ENCODE assay signal across 8 mouse cellular contexts in the genomic region with DNA sequence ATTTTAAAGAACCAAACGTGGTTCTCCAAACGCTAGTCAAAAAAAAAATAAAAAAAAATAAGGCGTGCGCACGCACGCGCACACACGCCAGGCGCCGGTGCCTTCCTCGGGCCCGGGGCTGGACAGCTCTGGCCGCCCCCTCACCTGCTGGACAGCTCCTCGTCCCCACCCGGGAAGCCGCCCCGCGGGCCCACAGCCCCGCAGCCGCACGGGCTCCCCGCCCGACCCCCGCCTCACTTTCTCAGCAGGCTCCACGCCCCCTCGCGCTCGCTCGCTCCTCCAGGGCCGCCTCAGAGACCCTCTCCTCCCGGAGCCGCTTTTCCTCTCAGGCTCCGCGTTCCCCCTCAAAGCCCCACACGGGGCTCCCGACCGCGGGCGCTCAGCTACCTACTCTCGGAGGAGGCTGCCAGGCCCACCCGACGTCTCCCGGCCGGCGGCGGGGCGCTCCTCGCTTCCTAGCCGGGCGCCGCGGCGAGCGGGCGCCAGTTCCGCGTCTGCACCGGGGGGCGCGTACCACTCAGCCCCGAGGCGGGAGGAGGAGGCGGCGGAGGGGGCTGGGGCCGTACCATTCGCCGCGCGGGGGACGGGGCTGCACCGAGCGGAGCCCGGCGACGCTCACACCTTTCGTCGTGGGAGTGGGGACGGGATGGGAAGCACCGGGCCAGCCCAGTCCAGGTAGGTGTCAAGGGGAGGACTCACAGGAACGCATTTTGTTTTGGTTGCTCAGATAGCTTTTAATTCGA. TPM values are rescaled to one million over a fixed set of nuclear protein-coding genes. Genes with fewer than 3 reads are reported as not detected.
DNase-seq lines count a peak whose midpoint lies in the region; ATAC-seq lines count a peak whose summit lies in the region.

No protein-coding gene starts in this region.

- WGBS in embryonic facial prominence, embryonic 12.5 days = under 1% methylated on average over 76 of the region's 81 CpGs
- WGBS in heart, embryonic 11.5 days (ENCODE audit: insufficient replicate concordance) = under 1% methylated on average over 81 of the region's 81 CpGs
- under 1% methylated on average over 80 of the region's 81 CpGs for WGBS in liver, embryonic 15.5 days (ENCODE audit: insufficient replicate concordance)
- under 1% methylated on average over 68 of the region's 81 CpGs for WGBS in neural tube, embryonic 11.5 days

- peak overlapping the region; percentile 83 for H3K27ac ChIP-seq in embryonic facial prominence, embryonic 12.5 days
- peak overlapping the region; percentile 29 for H3K27ac ChIP-seq in heart, embryonic 11.5 days (ENCODE audit: low read depth, low read length)
- H3K27ac ChIP-seq in liver, embryonic 15.5 days (replicated peaks) = peak overlapping the region; percentile 88
- peak overlapping the region; percentile 81 for H3K27ac ChIP-seq in neural tube, embryonic 11.5 days (ENCODE audit: low read depth, low read length)

- peak overlapping the region; percentile 84 for H3K4me3 ChIP-seq in embryonic facial prominence, embryonic 12.5 days
- H3K4me3 ChIP-seq in heart, embryonic 11.5 days (ENCODE audit: low read depth, low read length) = peak overlapping the region; percentile 94
- H3K4me3 ChIP-seq in liver, embryonic 15.5 days (replicated peaks) = peak overlapping the region; percentile 87
- peak overlapping the region; percentile 91 for H3K4me3 ChIP-seq in neural tube, embryonic 11.5 days (ENCODE audit: low read depth, low read length)

- H3K36me3 ChIP-seq in embryonic facial prominence, embryonic 12.5 days = 0 out of 2 replicates have a peak, but pooled peaks cover 4% of the 10 kb centered on the region
- 0 out of 2 replicates have a peak, but pooled peaks cover 4% of the 10 kb centered on the region for H3K36me3 ChIP-seq in heart, embryonic 11.5 days (ENCODE audit: control insufficient read depth, insufficient read depth, low read length)
- H3K36me3 ChIP-seq in liver, embryonic 15.5 days (replicated peaks) = peaks cover 6% of the 10 kb centered on the region; the same call in 1 of the 2 replicates
- no peaks in the 10 kb centered on the region for H3K36me3 ChIP-seq in neural tube, embryonic 11.5 days (ENCODE audit: control insufficient read depth, insufficient read depth, low read length)

- peak overlapping the region; percentile 82 for H3K4me2 ChIP-seq in embryonic facial prominence, embryonic 12.5 days (replicated peaks)
- H3K4me2 ChIP-seq in heart, embryonic 11.5 days = peak overlapping the region; percentile 98
- H3K4me2 ChIP-seq in liver, embryonic 15.5 days = peak overlapping the region; percentile 99
- H3K4me2 ChIP-seq in neural tube, embryonic 11.5 days (ENCODE audit: low read depth) = peak overlapping the region; percentile 78

- no peaks in the 10 kb centered on the region; the same call in 1 of the 2 replicates for H3K27me3 ChIP-seq in embryonic facial prominence, embryonic 12.5 days
- no peaks in the 10 kb centered on the region for H3K27me3 ChIP-seq in heart, embryonic 11.5 days (ENCODE audit: control insufficient read depth, insufficient read depth, low read length)
- peaks cover 6% of the 10 kb centered on the region; the same call in 1 of the 2 replicates for H3K27me3 ChIP-seq in liver, embryonic 15.5 days
- no peaks in the 10 kb centered on the region for H3K27me3 ChIP-seq in neural tube, embryonic 11.5 days (ENCODE audit: control insufficient read depth, insufficient read depth, low read length)

- DNase-seq in 3T3-L1 (ENCODE audit: low read depth, low spot score) = peak; percentile 39
- peak; percentile 72 to 87 for DNase-seq in kidney, postnatal 25 days
- DNase-seq in neural tube, embryonic 11.5 days (ENCODE audit: low spot score) = peak; percentile 89
- DNase-seq in telencephalon, adult 2 months (ENCODE audit: low read depth, low spot score) = peak; percentile 87

- H3K9ac ChIP-seq in embryonic facial prominence, embryonic 12.5 days = peak overlapping the region; percentile 63
- H3K9ac ChIP-seq in heart, embryonic 11.5 days (ENCODE audit: low read depth, low read length) = peak overlapping the region; percentile 74
- H3K9ac ChIP-seq in liver, embryonic 15.5 days = peak overlapping the region; percentile 82
- H3K9ac ChIP-seq in neural tube, embryonic 11.5 days (ENCODE audit: low read length) = peak overlapping the region; percentile 76

- no peaks in the 10 kb centered on the region for H3K9me3 ChIP-seq in embryonic facial prominence, embryonic 12.5 days
- H3K9me3 ChIP-seq in heart, embryonic 11.5 days (replicated peaks; ENCODE audit: control insufficient read depth, low read length) = no peaks in the 10 kb centered on the region
- no peaks in the 10 kb centered on the region for H3K9me3 ChIP-seq in liver, embryonic 15.5 days (replicated peaks)
- H3K9me3 ChIP-seq in neural tube, embryonic 11.5 days (ENCODE audit: control insufficient read depth, low read length) = no peaks in the 10 kb centered on the region

- ATAC-seq in activated CD4-positive, CD25-positive, alpha-beta regulatory T cell, adult 4 months = peak; percentile 62
- peak; percentile 94 for ATAC-seq in embryonic facial prominence, embryonic 12.5 days (ENCODE audit: insufficient number of reproducible peaks, insufficient read depth, low FRiP score, low TSS enrichment)
- ATAC-seq in heart, embryonic 11.5 days (replicated peaks; ENCODE audit: insufficient number of reproducible peaks, low FRiP score, low TSS enrichment) = peak; percentile 84
- peak; percentile 92 for ATAC-seq in liver, embryonic 15.5 days (ENCODE audit: insufficient read depth)
- ATAC-seq in neural tube, embryonic 11.5 days (ENCODE audit: insufficient read depth, low FRiP score, low TSS enrichment) = peak; percentile 93

- peaks cover 10% of the 10 kb centered on the region for H3K4me1 ChIP-seq in embryonic facial prominence, embryonic 12.5 days
- peaks cover 11% of the 10 kb centered on the region for H3K4me1 ChIP-seq in heart, embryonic 11.5 days (ENCODE audit: control insufficient read depth, insufficient read depth, low read length)
- peaks cover 29% of the 10 kb centered on the region for H3K4me1 ChIP-seq in liver, embryonic 15.5 days (replicated peaks)
- peaks cover 12% of the 10 kb centered on the region for H3K4me1 ChIP-seq in neural tube, embryonic 11.5 days (ENCODE audit: control insufficient read depth, insufficient read depth, low read length)

RNA-seq across cellular contexts. Expression of a gene that starts 1.1 kb away (rescaled TPM):
- 10 to 100 TPM; 55.5 to 64.8 TPM for polyA plus RNA-seq in activated CD4-positive, CD25-positive, alpha-beta regulatory T cell, adult 4 months (2017; shearing (Covaris generic))
- polyA plus RNA-seq in embryonic facial prominence, embryonic 12.5 days (2016; fragmentation: Nextera tagmentation; extraction: Ambion mirVana) = 17.5 and 18.1 TPM in 2 replicates
- 5.0 and 6.8 TPM in 2 replicates for polyA plus RNA-seq in heart, embryonic 11.5 days (2014; fragmentation: Nextera tagmentation; extraction: Ambion mirVana)
- polyA plus RNA-seq in liver, embryonic 15.5 days (2015; fragmentation: Nextera tagmentation; extraction: Ambion mirVana) = 6.3 and 6.9 TPM in 2 replicates
- polyA plus RNA-seq in neural tube, embryonic 11.5 days (2014; fragmentation: Nextera tagmentation; extraction: Ambion mirVana) = 21.4 and 24.8 TPM in 2 replicates

RNA-seq across cellular contexts. Expression of a gene that starts 20.1 kb away (rescaled TPM):
- polyA plus RNA-seq in activated CD4-positive, CD25-positive, alpha-beta regulatory T cell, adult 4 months (2017; shearing (Covaris generic)) = 1 to 10 TPM; 1.4 to 1.5 TPM
- polyA plus RNA-seq in embryonic facial prominence, embryonic 12.5 days (2016; fragmentation: Nextera tagmentation; extraction: Ambion mirVana) = 1.1 and 1.3 TPM in 2 replicates
- 2.5 and 2.8 TPM in 2 replicates for polyA plus RNA-seq in heart, embryonic 11.5 days (2014; fragmentation: Nextera tagmentation; extraction: Ambion mirVana)
- 20.4 and 21.0 TPM in 2 replicates for polyA plus RNA-seq in liver, embryonic 15.5 days (2015; fragmentation: Nextera tagmentation; extraction: Ambion mirVana)
- 1.1 and 1.3 TPM in 2 replicates for polyA plus RNA-seq in neural tube, embryonic 11.5 days (2014; fragmentation: Nextera tagmentation; extraction: Ambion mirVana)

RNA-seq across cellular contexts. Expression of a gene that starts 20.1 kb away (rescaled TPM):
- 10 to 100 TPM; 12.9 to 15.5 TPM for polyA plus RNA-seq in activated CD4-positive, CD25-positive, alpha-beta regulatory T cell, adult 4 months (2017; shearing (Covaris generic))
- polyA plus RNA-seq in embryonic facial prominence, embryonic 12.5 days (2016; fragmentation: Nextera tagmentation; extraction: Ambion mirVana) = 32.0 and 32.6 TPM in 2 replicates
- 19.0 and 20.3 TPM in 2 replicates for polyA plus RNA-seq in heart, embryonic 11.5 days (2014; fragmentation: Nextera tagmentation; extraction: Ambion mirVana)
- 9.9 and 10.1 TPM in 2 replicates for polyA plus RNA-seq in liver, embryonic 15.5 days (2015; fragmentation: Nextera tagmentation; extraction: Ambion mirVana)
- 37.5 and 38.3 TPM in 2 replicates for polyA plus RNA-seq in neural tube, embryonic 11.5 days (2014; fragmentation: Nextera tagmentation; extraction: Ambion mirVana)

RNA-seq across cellular contexts. Expression of a gene that starts 54.2 kb away (rescaled TPM):
- polyA plus RNA-seq in activated CD4-positive, CD25-positive, alpha-beta regulatory T cell, adult 4 months (2017; shearing (Covaris generic)) = 10 to 100 TPM; 52.5 to 55.7 TPM
- polyA plus RNA-seq in embryonic facial prominence, embryonic 12.5 days (2016; fragmentation: Nextera tagmentation; extraction: Ambion mirVana) = 17.5 and 18.1 TPM in 2 replicates
- polyA plus RNA-seq in heart, embryonic 11.5 days (2014; fragmentation: Nextera tagmentation; extraction: Ambion mirVana) = 7.3 and 8.3 TPM in 2 replicates
- 5.8 and 6.1 TPM in 2 replicates for polyA plus RNA-seq in liver, embryonic 15.5 days (2015; fragmentation: Nextera tagmentation; extraction: Ambion mirVana)
- 5.8 and 6.8 TPM in 2 replicates for polyA plus RNA-seq in neural tube, embryonic 11.5 days (2014; fragmentation: Nextera tagmentation; extraction: Ambion mirVana)

Comparison
In these comparisons a context has a peak if more than half of its experiments do, and no peak if none do; other contexts are left out.
1. Peak in every context shown above with its lines: DNase-seq, ATAC-seq, H3K4me3 ChIP-seq and H3K27ac ChIP-seq.
2. DNase-seq: peak in every context shown above with its lines; median percentile 89 in neural tube, embryonic 11.5 days; 87 in telencephalon, adult 2 months; 80 in kidney, postnatal 25 days; 39 in 3T3-L1.
3. H3K27ac ChIP-seq: peak in every context shown above with its lines; median percentile 88 in liver, embryonic 15.5 days; 83 in embryonic facial prominence, embryonic 12.5 days; 81 in neural tube, embryonic 11.5 days; 29 in heart, embryonic 11.5 days.